Mouse (Mus musculus) brain, embryonic 14.5 days (tissue): Measurements from ENCODE around the gene Gpc2. TPM values are rescaled to one million over a fixed set of nuclear protein-coding genes. Genes with fewer than 3 reads are reported as not detected.

Source experiments
- DNase-seq: peaks from one replicate; pipeline ENCODE4 v3.0.0-alpha.2; 2011; ENCODE audit warnings: low read depth
- CTCF ChIP-seq: fragments of 200-500 bp; IDR thresholded peaks from 2 replicates; pipeline ENCODE4 v1.5.1; 2012; ENCODE audit warnings: inconsistent platforms, mild to moderate bottlenecking, moderate library complexity, borderline replicate concordance; ENCODE audit not compliant: insufficient read depth, insufficient read length; ENCODE audit errors: extremely low read depth
- POLR2A ChIP-seq: fragments of 200-500 bp; IDR thresholded peaks from 2 replicates; pipeline ENCODE4 v1.6.1; 2012; ENCODE audit warnings: mild to moderate bottlenecking, inconsistent platforms, borderline replicate concordance; ENCODE audit not compliant: poor library complexity, insufficient read depth, insufficient read length, severe bottlenecking; ENCODE audit errors: extremely low read depth
- polyA plus RNA-seq: library from polyadenylated mRNA; depleted of rRNA; stranded (reverse); fragments of >200 nt; gene quantifications from 2 replicates; pipeline ENCODE4 v1.2.3, GENCODE M21; 2012; rRNA removed

Gene Gpc2
- 564 and 797 TPM in 2 replicates for polyA plus RNA-seq

- DNase-seq, result peak; percentile 100
- peak; percentile 54; the same call in 1 of the 2 replicates for TF ChIP-seq POLR2A
- no peak for TF ChIP-seq CTCF
Measured at GRCm38 (mm10) chr5:138279585-138280424, at the start of gene Gpc2, which contains the start of the genes Gm43720 and Stag3. Gene Gpc2 (minus strand): TSS chr5:138280005. Gene Gm43720 (minus strand): TSS chr5:138279958. Gene Stag3 (plus strand): TSS chr5:138280240.

- no peak for DNase-seq
- TF ChIP-seq CTCF, result no peak
- no peak for TF ChIP-seq POLR2A
Measured at GRCm38 (mm10) chr5:138312795-138313194, 33.0 kb upstream of the Gpc2 start.

DNA sequence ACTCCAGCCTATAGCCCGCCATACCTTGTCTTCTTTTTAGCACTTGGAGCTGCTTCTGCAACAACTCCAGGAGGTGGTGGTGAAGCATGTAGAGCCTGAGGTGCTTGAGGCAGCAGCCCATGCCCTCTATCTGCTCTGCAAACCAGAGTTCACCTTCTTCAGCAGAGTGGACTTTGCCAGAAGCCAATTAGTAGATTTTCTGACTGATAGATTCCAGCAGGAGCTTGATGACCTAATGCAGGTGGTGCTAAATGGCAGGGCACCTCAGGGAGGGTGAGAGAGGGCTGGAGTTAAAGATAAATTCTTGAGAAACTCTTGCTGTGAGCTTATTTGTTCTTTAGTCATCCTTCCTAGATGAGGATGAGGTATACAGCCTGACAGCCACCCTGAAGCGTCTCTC, 19.8 kb upstream of the Gpc2 start:
- DNase-seq, result no peak
- TF ChIP-seq POLR2A (no peak), CTCF (no peak)

GRCm38 (mm10) chr5:138294158-138294557, 14.4 kb upstream of the Gpc2 start:
- DNase-seq, result no peak
- no peak for TF ChIP-seq CTCF
- no peak for TF ChIP-seq POLR2A

DNA sequence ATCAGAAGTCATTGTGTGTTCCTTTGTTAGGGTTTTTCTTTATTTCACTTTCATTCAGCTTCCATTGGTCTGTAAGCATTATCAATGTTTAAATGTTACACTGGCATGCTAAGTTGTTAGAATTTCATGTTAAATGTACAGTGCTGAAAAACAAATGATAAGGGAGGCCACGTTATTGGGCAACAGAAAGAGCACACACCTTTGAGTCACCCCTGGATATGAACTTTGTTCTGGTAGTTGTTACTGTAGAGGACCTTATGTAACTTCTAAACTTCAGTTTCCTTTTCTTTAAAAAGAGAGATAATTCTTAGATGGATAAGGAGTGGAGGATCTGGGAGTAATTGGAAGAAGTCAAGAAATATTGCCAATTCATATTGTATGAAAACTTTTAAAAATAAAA, 11.8 kb upstream of the Gpc2 start:
- TF ChIP-seq POLR2A, result no peak
- TF ChIP-seq CTCF, result no peak
- DNase-seq, result no peak

DNA sequence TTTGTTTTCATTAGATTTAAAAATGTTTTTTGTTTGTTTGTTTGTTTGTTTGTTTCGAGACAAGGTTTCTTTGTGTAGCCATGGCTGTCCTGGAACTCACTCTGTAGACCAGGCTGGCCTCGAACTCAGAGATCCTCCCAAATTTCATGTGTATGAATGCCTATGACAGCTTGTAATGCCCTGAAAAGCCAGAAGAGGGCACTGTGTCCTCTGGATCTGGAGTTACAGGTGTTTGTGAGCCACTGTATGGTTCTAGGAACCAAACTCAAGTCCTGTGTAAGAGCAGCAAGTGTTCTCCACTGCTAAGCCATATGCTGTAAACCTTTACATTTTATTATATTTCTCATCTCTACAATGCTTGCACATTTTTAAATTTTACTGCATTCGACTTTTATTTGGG, 8.1 kb upstream of the Gpc2 start:
- TF ChIP-seq POLR2A, result no peak
- TF ChIP-seq CTCF, result peak; percentile 14; the same call in 1 of the 2 replicates
- DNase-seq, result no peak

- DNase-seq, result no peak
- TF ChIP-seq POLR2A, result no peak
- TF ChIP-seq CTCF, result peak; percentile 2; the same call in 1 of the 2 replicates
Measured at GRCm38 (mm10) chr5:138283540-138283939, 3.7 kb upstream of the Gpc2 start.

GRCm38 (mm10) chr5:138281798-138282197, 2.0 kb upstream of the Gpc2 start:
- no peak for TF ChIP-seq POLR2A
- no peak for TF ChIP-seq CTCF
- DNase-seq, result no peak

DNA sequence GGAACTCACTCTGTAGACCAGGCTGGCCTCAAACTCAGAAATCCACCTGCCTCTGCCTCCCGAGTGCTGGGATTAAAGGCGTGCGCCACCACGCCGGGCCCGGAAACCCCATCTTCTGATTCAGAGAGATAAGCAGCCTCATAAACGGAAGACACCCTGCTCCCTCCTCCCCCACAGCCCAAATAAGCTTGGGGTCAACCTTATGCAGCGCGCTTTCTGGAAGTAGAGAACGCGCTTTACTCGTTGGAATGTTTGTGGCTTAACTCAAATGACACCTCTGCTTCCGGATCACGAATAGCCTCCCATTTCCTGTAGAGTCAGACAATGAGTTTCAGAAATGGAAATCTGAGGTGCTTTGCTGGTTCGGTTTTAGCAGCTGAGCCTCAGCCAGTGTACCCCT, 1.0 kb upstream of the Gpc2 start:
- no peak for DNase-seq
- TF ChIP-seq POLR2A, result no peak

DNA sequence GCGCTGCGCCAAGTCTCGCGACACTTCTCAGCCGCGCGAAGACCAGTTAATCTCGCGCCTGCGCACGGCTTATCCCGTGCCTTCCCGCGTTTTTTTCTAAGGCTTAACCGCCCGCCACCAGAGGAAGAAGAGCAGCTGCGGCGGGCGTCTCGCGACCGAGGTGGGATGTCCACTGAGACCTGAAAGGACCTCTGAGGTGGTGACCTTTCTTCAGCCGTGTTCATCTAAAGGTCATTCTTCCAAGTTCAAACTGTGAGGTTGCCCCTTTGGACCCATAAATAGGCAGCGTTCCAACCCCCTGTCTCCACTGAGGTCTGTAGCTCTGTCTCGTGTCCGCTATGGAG, 592 bp upstream of the Gpc2 start:
- no peak for DNase-seq
- TF ChIP-seq POLR2A, result no peak
- no peak for TF ChIP-seq CTCF

DNA sequence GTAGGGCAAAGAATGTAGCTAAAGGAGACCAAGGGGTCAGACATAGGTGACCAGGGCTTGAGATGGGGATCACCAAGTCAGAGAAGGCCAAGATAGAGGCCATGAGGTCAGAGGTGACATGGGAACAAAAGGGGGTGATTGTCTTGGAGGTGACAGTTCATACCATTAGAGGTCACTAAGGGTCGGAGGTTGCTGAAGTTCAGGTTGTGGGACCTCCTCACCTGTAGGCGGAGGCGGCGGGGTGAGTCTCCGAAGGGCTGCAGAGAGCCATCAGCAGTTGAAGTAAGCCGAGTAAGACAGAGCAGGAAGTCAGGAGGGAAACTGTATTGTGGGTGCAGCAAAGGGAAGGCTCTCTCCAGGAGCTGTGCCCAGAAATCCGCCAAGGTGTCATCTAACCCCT, 1.8 kb downstream of the Gpc2 start:
- no peak for TF ChIP-seq CTCF
- TF ChIP-seq POLR2A, result no peak
- DNase-seq, result peak; percentile 22
